Mouse (Mus musculus) hindbrain, postnatal 0 days (tissue): ENCODE data around the gene Cers5. TPM values are rescaled to one million over a fixed set of nuclear protein-coding genes. Genes with fewer than 3 reads are reported as not detected.
A peak's percentile ranks its signal among the peaks of the same experiment; 100 is the strongest.

ENCODE experiments used
- ATAC-seq: fragments of 200-750 bp; cut with Nextera tagmentation; 2 replicates; pipeline ENCODE4 v1.8.0; 2017; ENCODE audit warnings: mild to moderate bottlenecking, moderate TSS enrichment, moderate library complexity
- DNase-seq: peaks from one replicate; pipeline ENCODE4 v3.0.0-alpha.2; 2015; ENCODE audit warnings: low spot score
- H3K27ac ChIP-seq: fragments of 300-500 bp; sonication (generic); 2 replicates; pipeline ENCODE4 v1.5.1; 2014; ENCODE audit warnings: mild to moderate bottlenecking
- H3K27me3 ChIP-seq: fragments of 300-500 bp; sonication (generic); 2 replicates; pipeline ENCODE4 v1.6.1; 2014; ENCODE audit warnings: low read length, mixed read lengths; ENCODE audit not compliant: insufficient read depth
- H3K36me3 ChIP-seq: fragments of 300-500 bp; sonication (generic); 2 replicates; pipeline ENCODE4 v1.6.1; 2014; ENCODE audit warnings: low read length, mixed read lengths; ENCODE audit not compliant: insufficient read depth
- H3K4me1 ChIP-seq: fragments of 300-500 bp; sonication (generic); 2 replicates; pipeline ENCODE4 v1.6.1; 2014; ENCODE audit warnings: antibody characterized with exemption, low read length, mixed read lengths; ENCODE audit not compliant: insufficient read depth
- H3K4me2 ChIP-seq: fragments of 300-500 bp; sonication (generic); 2 replicates; pipeline ENCODE4 v1.6.1; 2014; ENCODE audit warnings: low read depth, mild to moderate bottlenecking, low read length, moderate library complexity, mixed read lengths
- H3K4me3 ChIP-seq: fragments of 300-500 bp; sonication (generic); 2 replicates; pipeline ENCODE4 v1.5.1; 2014; ENCODE audit warnings: low read length
- H3K9ac ChIP-seq: fragments of 300-500 bp; sonication (generic); replicated peaks from 2 replicates; pipeline ENCODE4 v1.6.1; 2014; ENCODE audit warnings: mild to moderate bottlenecking, low read length, moderate library complexity, mixed read lengths
- H3K9me3 ChIP-seq: fragments of 300-500 bp; sonication (generic); 2 replicates; pipeline ENCODE4 v1.6.1; 2016; ENCODE audit warnings: low read length, mixed read lengths
- CTCF ChIP-seq: IDR thresholded peaks from 2 replicates; pipeline ENCODE4 v1.5.1; 2016; ENCODE audit warnings: antibody characterized with exemption, control low read depth, low read depth
- WGBS: fragments of 180-500 bp; shearing (Covaris S2); extraction: QIAGEN DNeasy Blood & Tissue Kit; methylation state at CpG from one replicate; pipeline ENCODE4 v1.1.7; 2014; 5-methylcytosine and 5-hydroxymethylcytosine counted together
- polyA plus RNA-seq: library from polyadenylated mRNA; unstranded; fragments of >200 nt; fragmentation: Nextera tagmentation; extraction: Ambion mirVana; gene quantifications from 2 replicates; pipeline ENCODE4 v1.2.1, GENCODE M21; 2015
- total RNA-seq: library from RNA; depleted of rRNA; stranded (reverse); fragments of >200 nt; gene quantifications from 2 replicates; pipeline ENCODE4 v1.2.3, GENCODE M21; 2014

Gene Cers5
- total and polyA plus RNA-seq, 2 experiments from 2014 or later = 73.9 to 92.8 TPM

DNA sequence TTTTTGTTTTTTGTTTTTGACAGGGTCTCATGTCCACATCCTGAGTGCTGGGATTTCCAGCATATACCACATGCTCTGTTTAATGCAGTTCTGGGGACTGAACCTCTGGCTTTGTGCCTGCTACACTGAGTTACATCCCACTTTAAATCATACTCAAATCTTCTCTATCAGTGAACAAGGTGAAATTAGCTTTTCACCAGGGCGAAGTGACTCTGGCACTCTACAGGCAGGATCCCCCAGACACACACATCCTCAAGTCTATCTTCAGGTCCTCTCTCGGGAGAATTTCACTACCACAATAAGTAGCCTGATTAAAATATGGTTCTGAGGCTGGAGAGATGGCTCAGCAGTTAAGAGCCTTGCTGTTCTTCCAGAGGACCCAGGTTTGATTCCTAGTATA lies 46.1 kb downstream of the Cers5 start:
- H3K4me3 ChIP-seq = peak overlapping the region; percentile 67
- no peak overlapping the region for H3K27ac ChIP-seq
- H3K9ac ChIP-seq = peak overlapping the region; percentile 87
- 74% methylated on average over 2 of the region's 2 CpGs for WGBS
- no peak for ATAC-seq
- TF ChIP-seq CTCF = no peak
- H3K27me3 ChIP-seq = no peaks in the 10 kb centered on the region
- peaks cover 25% of the 10 kb centered on the region for H3K4me1 ChIP-seq
- no peaks in the 10 kb centered on the region for H3K9me3 ChIP-seq
- DNase-seq = no peak
- H3K36me3 ChIP-seq = no peaks in the 10 kb centered on the region
- H3K4me2 ChIP-seq = peak overlapping the region; percentile 77

DNA sequence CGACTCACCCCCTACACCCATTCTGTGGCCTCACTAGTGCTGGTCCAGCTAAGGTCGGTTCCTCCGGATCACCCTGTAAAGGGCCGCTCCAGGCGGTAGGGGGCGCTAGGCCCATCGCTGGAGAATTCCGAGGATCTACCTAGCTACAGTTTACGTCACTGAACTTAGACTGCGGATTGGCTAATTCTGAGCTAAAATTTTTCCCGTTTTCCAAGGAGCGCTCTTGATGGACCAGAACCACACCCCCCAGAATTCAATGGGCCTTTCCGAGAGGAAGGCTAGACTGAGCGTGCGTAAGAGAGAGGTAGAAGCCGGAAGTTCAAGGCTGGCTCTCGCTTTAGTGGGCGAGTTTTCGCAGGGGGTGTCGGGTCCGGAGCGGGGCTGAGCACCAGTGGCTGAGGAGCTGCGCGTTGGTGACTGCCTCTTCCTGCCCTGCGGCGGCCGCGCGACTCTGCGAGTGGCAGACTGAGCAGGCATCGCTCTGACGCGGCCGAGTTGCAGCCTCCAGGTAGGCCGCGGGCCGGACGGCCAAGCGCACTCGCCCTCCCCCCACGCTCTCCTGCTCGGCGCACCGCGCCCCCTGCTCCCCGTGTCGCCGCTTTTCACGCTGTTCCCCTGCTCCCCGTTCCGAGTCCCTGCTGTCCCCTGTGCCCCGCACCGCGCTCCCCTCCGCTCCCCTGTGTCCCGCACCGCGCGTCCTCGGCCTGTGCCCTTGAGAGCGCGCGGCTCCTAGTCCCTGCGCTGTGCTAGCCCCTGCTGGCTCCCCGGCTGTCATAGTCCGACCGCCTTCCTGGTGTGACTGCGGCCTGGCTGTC lies 47.1 kb downstream of the Cers5 start, which contains the start of gene Cox14:
Cox14 (plus strand) TSS at position 278 of the 815 bp plus-strand sequence.
- peak; percentile 97 for TF ChIP-seq CTCF
- ATAC-seq (peak; percentile 96), DNase-seq (peak; percentile 99)
- H3K9me3 ChIP-seq = no peaks in the 10 kb centered on the region
- no peaks in the 10 kb centered on the region for H3K27me3 ChIP-seq
- no peaks in the 10 kb centered on the region for H3K36me3 ChIP-seq
- H3K4me2 ChIP-seq = peak within 1 kb of the TSS; percentile 77
- peak within 1 kb of the TSS; percentile 91 for H3K27ac ChIP-seq
- H3K4me1 ChIP-seq = peaks cover 25% of the 10 kb centered on the region
- peak within 1 kb of the TSS; percentile 67 for H3K4me3 ChIP-seq
- H3K9ac ChIP-seq = peak within 1 kb of the TSS; percentile 87
- WGBS = under 1% methylated on average over 66 of the region's 68 CpGs

DNA sequence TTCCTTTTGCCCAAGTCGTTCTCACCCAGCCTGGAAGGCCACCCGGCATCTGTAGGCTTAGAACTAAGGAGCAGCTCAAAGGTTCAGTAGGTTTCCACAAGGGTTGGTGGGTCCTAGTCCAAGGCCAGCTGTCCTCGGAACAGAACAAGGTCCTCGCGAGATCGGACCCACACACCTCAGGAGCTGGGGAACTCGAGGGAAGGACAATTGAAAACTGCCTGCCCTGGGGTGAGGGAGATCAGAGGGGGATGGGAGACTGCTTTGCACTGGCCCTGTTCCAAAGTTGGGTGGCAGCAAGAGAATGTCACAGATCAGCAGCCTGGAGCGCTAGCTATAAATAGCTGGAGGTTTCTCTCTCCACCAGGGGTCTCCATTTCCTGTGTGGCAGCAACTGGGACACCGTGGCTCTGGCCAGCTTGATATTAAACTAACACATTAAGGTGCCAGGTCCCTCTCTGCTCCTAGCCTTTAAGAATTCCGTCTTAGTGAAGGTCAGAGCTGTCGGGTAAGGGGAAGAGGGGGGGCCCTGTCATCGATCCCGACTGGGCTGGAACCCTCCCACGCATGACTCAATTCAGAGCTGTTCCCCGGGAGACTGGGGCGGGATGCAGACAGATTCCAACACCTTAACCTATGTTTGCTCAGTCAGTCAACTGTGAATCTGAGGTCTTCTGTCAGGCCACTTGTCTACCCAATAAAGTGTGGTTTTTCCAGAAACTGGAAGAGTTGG lies 48.2 kb downstream of the Cers5 start:
- peak; percentile 85 for DNase-seq
- no peaks in the 10 kb centered on the region for H3K36me3 ChIP-seq
- H3K4me1 ChIP-seq = peaks cover 25% of the 10 kb centered on the region
- 5% methylated on average over 16 of the region's 16 CpGs for WGBS
- peak overlapping the region; percentile 78 for H3K27ac ChIP-seq
- 0 out of 2 replicates have a peak, but pooled peaks have one; percentile 9 for ATAC-seq
- H3K4me3 ChIP-seq = peak overlapping the region; percentile 67
- no peaks in the 10 kb centered on the region for H3K9me3 ChIP-seq
- H3K4me2 ChIP-seq = peak overlapping the region; percentile 59
- peak overlapping the region; percentile 87 for H3K9ac ChIP-seq
- H3K27me3 ChIP-seq = no peaks in the 10 kb centered on the region
- peak; percentile 71 for TF ChIP-seq CTCF

- H3K27me3 ChIP-seq = no peaks in the 10 kb centered on the region
- no peak for TF ChIP-seq CTCF
- no peaks in the 10 kb centered on the region for H3K36me3 ChIP-seq
- whole genome bisulfite sequencing = 14% methylated on average over 10 of the region's 11 CpGs
- H3K4me2 ChIP-seq = peak overlapping the region; percentile 59
- peak overlapping the region; percentile 78 for H3K27ac ChIP-seq
- DNase-seq = peak; percentile 57
- H3K9me3 ChIP-seq = no peaks in the 10 kb centered on the region
- H3K4me1 ChIP-seq = peaks cover 25% of the 10 kb centered on the region
- no peak for ATAC-seq
- peak overlapping the region; percentile 87 for H3K9ac ChIP-seq
- no peak overlapping the region for H3K4me3 ChIP-seq
Measured at GRCm38 (mm10) chr15:99723515-99724291, 49.0 kb downstream of the Cers5 start.

- Histone ChIP-seq H3K27ac (peak overlapping the region; percentile 78), H3K36me3 (no peaks in the 10 kb centered on the region), H3K27me3 (no peaks in the 10 kb centered on the region), H3K4me2 (no peak overlapping the region), H3K9me3 (no peaks in the 10 kb centered on the region), H3K9ac (no peak overlapping the region), H3K4me1 (peaks cover 25% of the 10 kb centered on the region), H3K4me3 (no peak overlapping the region)
- DNase-seq = no peak
- no peak for ATAC-seq
- 48% methylated on average over 10 of the region's 10 CpGs for WGBS
- TF ChIP-seq CTCF = no peak
Measured at GRCm38 (mm10) chr15:99723120-99723514, 49.6 kb downstream of the Cers5 start.

- 80% methylated on average over 25 of the region's 25 CpGs for WGBS
- ATAC-seq = no peak
- peaks cover 29% of the 10 kb centered on the region for H3K4me1 ChIP-seq
- H3K4me2 ChIP-seq = no peak overlapping the region
- DNase-seq = no peak
- no peaks in the 10 kb centered on the region for H3K9me3 ChIP-seq
- H3K4me3 ChIP-seq = no peak overlapping the region
- H3K9ac ChIP-seq = no peak overlapping the region
- no peaks in the 10 kb centered on the region for H3K36me3 ChIP-seq
- no peaks in the 10 kb centered on the region for H3K27me3 ChIP-seq
- no peak overlapping the region for H3K27ac ChIP-seq
- no peak for TF ChIP-seq CTCF
Measured at GRCm38 (mm10) chr15:99721921-99722743, 50.6 kb downstream of the Cers5 start.
